Mouse (Mus musculus) hematopoietic stem cell, adult 5-6 weeks (primary cell): ENCODE data around the gene Ece1. TPM values are rescaled to one million over a fixed set of nuclear protein-coding genes. Genes with fewer than 3 reads are reported as not detected.
"Not testable (repeated sequence)": the region's sequence is repeated elsewhere in the genome, so short reads cannot be mapped to it uniquely, and the experiment has no call there.

Experiments
- ATAC-seq, 2 experiments: fragments of 125-278 bp in 1 of 2; replicated peaks in 1 of 2; 2 replicates each; pipeline ENCODE4 v1.8.0; 2016 to 2017; ENCODE audit warnings: inconsistent platforms in 2 of 2, mild to moderate bottlenecking in 2 of 2, moderate number of reproducible peaks in 2 of 2, low read depth in 1 of 2, moderate TSS enrichment in 1 of 2; ENCODE audit not compliant: low FRiP score in 2 of 2, poor library complexity in 2 of 2, severe bottlenecking in 2 of 2, insufficient read depth in 1 of 2, low TSS enrichment in 1 of 2
- total RNA-seq: library from RNA; stranded (forward); fragments of 172-1452, 232-1000 nt; gene quantifications from 2 replicates; pipeline ENCODE4 v1.2.3, GENCODE M21; 2017

The Ece1 gene
- total RNA-seq, 1 experiment from 2014 or later = 11.4 TPM

- ATAC-seq = no peak
Observed at GRCm38 (mm10) chr4:137942782-137943486, 80.9 kb downstream of the Ece1 start.

- ATAC-seq = no peak
Observed at GRCm38 (mm10) chr4:137943540-137943939, 81.5 kb downstream of the Ece1 start.

GRCm38 (mm10) chr4:137945376-137945775 lies 83.3 kb downstream of the Ece1 start:
- no peak for ATAC-seq

DNA sequence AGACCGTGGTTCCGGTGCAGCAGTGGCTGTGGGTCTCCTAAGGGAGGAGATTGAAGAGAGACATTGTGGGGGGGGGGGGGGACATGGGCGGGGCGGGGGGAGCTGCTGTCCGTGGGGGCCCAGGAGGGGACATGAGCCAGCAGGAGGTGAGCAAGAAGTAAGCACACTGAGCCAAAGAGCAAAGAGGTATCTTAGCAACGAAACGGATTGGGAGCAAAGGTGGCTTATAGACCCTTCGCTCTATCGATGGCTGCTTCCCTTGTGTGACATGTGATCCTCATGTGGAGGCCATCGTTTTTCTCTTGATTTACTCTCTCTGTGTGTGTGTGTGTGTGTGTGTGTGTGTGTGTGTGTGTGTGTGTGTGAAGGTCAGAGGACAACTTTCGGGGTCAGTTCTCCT lies 84.4 kb downstream of the Ece1 start:
- ATAC-seq = no peak

- peak in 1 of 2 experiments; percentile 36; a peak in 1 of 4 replicates for ATAC-seq
Observed at GRCm38 (mm10) chr4:137952840-137953239, 90.8 kb downstream of the Ece1 start.

GRCm38 (mm10) chr4:137954184-137954583 lies 92.1 kb downstream of the Ece1 start:
- no peak for ATAC-seq

DNA sequence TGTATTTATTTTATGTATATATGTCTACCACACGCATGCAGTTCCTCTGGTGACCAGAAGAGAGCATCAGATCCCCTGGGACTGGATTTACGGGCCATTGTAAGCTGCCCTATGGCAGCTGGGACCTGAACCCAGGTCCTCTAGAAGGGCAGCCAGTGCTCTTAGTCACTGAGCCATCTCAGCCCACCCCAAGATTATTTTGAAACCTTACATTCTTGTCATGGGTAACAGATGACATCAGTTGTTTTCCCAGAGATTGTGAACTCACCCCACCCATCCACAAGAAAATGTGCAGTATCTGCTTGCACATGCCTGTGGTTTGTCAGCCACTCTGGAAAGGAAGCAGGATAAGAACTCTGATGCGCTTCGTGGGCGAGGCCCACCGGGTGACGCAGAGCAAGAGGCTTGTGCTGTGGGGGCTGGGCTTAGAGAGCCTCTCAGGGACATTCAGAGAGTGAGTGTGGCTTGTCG lies 92.9 kb downstream of the Ece1 start:
- peak in 1 of 2 experiments; percentile 22; a peak in 1 of 4 replicates for ATAC-seq

DNA sequence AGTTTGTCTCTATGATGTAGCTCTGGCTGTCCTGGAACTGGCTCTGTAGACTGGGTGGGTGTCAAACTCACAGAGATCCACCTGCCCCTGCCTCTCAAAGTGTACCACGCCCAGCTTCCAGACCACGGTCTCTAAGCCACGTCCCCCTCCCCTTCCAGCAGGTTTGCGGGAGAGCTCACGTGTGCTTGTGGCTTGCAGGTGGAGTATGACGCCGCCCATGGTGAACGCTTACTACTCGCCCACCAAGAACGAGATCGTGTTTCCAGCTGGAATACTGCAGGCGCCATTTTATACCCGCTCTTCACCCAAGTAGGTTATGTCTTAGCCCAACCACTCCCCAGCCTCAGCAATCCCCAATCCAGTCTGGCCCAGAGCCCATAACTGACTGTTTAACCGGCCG lies 94.2 kb downstream of the Ece1 start:
- ATAC-seq = no peak

DNA sequence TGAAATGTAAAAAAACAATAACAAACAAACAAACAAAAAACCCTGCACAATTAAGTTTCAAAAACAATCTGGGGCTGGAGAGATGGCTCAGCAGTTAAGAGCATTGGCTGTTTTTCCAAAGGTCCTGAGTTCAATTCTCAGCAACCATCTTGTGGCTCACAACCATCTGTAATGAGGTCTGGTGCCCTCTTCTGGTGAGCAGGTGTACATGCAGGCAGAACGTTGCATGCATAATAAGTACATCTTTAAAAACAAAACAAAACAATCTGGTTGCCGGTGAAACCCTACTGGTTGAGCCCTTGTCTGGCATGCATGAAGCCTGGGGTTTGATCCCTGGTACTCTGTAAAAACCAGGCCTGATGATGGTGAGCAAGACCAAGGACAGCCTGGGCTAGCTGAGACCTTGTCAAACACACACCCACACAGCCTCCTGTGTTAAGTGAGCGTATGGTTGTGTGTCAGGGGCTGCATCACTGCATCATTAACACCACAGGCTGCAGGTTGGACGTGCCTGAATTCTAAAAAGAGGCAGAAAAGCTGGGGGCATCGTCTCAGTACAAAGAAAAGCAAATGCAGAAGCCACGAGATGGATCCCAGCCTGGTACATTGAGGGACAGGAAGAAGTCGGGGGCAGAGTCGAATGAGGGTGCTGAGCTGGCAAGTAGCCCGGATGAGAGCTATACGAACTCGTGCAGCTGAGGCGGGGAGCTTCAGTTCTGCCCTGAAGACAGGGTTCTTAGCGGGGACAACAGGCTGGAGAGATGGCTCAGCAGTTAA lies 98.0 kb downstream of the Ece1 start:
- ATAC-seq = no peak

- no peak for ATAC-seq
Observed at GRCm38 (mm10) chr4:137960757-137961156, 98.7 kb downstream of the Ece1 start.

DNA sequence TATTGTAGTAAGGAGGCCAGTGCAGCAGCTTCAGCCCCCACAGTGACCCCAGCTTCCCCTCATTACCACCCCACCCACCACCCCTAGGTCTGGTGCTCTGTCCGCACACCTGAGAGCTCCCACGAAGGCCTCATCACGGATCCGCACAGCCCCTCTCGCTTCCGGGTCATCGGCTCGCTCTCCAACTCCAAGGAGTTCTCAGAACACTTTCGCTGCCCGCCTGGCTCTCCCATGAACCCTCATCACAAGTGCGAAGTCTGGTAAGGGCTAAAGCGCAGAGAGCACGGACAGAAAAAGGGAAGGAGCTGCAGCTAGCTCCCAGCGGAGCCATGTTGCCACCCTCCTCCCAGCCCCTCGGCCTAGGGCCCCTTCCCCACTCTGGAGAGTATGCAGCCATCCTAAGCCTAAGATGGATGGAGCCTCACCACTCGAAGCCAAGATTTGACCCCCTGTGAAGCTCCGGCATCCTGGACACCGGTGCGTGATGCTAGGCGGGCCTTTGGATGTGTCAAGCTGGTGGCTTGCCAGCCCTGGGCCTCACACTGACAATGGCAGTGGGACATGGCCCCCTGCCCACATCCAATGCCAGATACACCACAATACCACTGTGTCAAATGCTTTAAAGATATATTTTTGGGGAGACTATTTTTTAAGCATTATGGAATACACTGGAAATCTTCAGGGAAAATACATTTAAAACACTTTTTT lies 100.8 kb downstream of the Ece1 start:
- ATAC-seq = no peak

DNA sequence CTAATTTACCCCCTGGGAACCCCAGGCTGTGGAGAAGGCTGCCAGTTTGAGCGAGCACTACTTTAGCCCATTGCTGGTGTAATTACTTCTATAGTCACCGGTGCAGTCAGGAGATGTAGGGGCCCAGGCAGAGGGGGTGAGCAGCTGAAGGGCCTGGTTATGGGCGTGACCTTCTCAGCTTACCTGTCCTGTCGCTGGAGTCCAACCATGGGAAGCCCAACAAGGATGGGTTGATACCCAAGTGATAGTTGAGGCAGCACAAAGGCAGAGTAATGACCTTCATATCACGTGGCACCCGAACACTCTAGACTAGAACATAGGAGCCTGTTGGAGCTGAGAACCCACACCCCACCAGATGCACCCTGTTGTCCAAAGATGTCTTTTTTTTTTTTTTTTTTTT lies 101.4 kb downstream of the Ece1 start:
- no peak for ATAC-seq

DNA sequence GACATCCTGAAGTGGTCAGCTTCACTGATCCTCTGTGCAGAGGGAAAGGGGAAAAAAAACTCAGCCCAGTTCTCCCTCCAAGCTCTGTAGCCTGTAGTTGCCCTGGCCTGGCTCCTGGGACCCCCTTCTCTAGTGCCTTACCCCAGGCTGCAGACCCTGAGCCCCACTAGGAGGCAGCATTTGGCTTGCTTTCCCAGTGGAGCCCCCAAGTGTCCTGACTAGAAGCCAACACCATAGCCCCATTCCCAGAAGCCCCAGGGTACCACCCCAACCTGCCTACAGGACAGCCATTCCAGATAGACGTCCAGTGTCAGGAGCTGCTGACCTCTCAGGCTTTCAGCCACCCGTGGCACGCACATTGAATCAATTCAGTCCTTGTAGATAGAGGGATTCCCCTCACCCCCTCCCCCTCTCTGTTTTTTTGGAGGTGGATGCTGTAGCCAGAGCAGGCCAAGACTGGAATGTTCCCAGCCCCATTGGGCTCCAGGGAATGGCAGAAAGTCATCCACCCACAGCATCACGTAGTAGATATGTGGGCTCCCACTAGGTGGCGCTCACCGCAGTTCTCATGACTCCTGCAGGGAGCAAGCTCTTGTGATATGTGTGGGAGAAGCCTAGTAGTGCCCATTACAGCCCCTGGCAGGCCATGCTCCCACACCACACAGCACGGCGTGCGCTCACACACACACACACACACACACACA lies 102.0 kb downstream of the Ece1 start:
- peak; percentile 49 to 63; a peak in 1 of 4 replicates for ATAC-seq

DNA sequence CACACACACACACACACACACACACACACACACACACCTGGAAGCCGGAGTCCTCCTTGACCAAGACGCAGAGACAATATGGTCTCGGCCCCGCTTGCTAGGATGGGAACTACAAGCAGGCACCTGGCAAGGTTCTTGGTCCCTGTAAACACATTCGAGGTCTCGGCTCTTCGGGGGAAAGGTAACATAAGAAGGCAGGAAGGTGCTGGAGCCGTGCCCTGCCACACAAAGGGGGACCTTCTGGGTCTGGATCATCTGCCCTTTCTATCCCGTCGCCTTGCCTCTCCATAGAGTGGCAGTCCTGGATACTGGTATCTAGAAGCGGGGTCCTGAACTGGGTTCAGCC lies 102.5 kb downstream of the Ece1 start:
- ATAC-seq = no peak

GRCm38 (mm10) chr4:137968203-137968602 lies 106.2 kb downstream of the Ece1 start:
- ATAC-seq = peak; percentile 75 to 94

DNA sequence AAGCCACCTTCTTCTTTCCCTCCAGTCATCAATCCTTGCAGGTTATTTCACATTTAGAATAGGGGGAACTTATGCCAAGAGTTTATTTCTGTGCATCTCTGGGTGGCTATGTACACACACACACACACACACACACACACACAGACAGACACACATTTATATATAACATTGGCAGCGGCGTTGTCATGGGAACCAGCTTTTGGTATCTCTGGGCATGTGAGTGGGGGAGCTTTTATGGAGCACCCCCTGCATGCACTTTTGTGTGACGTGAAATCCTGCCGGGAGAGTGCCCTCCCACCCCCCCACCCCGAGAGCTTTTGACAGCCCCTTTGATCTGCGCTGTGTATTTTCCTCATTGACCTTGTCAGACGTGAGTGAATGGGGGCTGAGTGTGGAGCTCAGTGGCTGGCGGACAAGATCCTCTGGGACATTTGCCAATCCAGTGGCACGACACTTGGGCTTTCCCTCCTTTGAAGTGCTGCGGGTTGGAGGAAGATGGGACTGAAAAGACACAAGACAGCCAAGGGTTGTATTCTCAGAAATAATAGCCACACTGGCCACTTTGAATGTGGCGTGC lies 108.7 kb downstream of the Ece1 start:
- not testable (repeated sequence) for ATAC-seq

GRCm38 (mm10) chr4:137974856-137975432 lies 112.9 kb downstream of the Ece1 start:
- ATAC-seq = not testable (repeated sequence)
